Mouse (Mus musculus) frontal cortex, postnatal 25 days (tissue): ENCODE results near the gene Lrp2bp.
A peak's percentile ranks its signal among the peaks of the same experiment; 100 is the strongest.

Source experiments
- DNase-seq, 2 experiments: peaks; one replicate each; pipeline ENCODE4 v3.0.0; 2022; ENCODE audit warnings: low spot score in 2 of 2

The Lrp2bp gene

GRCm38 (mm10) chr8:46024392-46024791, 25.3 kb downstream of the Lrp2bp start:
- no peak for DNase-seq

GRCm38 (mm10) chr8:46036217-46036616, 37.1 kb downstream of the Lrp2bp start:
- DNase-seq, result no peak

- no peak for DNase-seq
Observed at GRCm38 (mm10) chr8:46039666-46040065, 40.6 kb downstream of the Lrp2bp start.

GRCm38 (mm10) chr8:46040260-46040659, 41.2 kb downstream of the Lrp2bp start:
- DNase-seq, result peak in 1 of 2 experiments; percentile 8

- DNase-seq, result no peak
Observed at GRCm38 (mm10) chr8:46072798-46073197, 73.7 kb downstream of the Lrp2bp start.

- DNase-seq, result no peak
Observed at GRCm38 (mm10) chr8:46073540-46074140, 74.5 kb downstream of the Lrp2bp start.

GRCm38 (mm10) chr8:46075223-46075622, 76.1 kb downstream of the Lrp2bp start:
- DNase-seq, result no peak

GRCm38 (mm10) chr8:46078866-46079265, 79.8 kb downstream of the Lrp2bp start:
- DNase-seq, result no peak
